Mouse (Mus musculus) midbrain, postnatal 0 days (tissue): ENCODE results near the gene Galnt18. TPM values are rescaled to one million over a fixed set of nuclear protein-coding genes. Genes with fewer than 3 reads are reported as not detected.

Source experiments
- ATAC-seq: fragments of 200-750 bp; cut with Nextera tagmentation; 2 replicates; pipeline ENCODE4 v1.8.0; 2017; ENCODE audit warnings: moderate number of reproducible peaks, mild to moderate bottlenecking, moderate TSS enrichment, moderate library complexity; ENCODE audit not compliant: low FRiP score
- DNase-seq: peaks from one replicate; pipeline ENCODE4 v3.0.0-alpha.2; 2015; ENCODE audit warnings: low spot score
- H3K27ac ChIP-seq: fragments of 300-500 bp; sonication (generic); 2 replicates; pipeline ENCODE4 v1.5.1; 2014; ENCODE audit warnings: low read depth, mild to moderate bottlenecking, low read length, mixed read lengths
- H3K27me3 ChIP-seq: fragments of 300-500 bp; sonication (generic); 2 replicates; pipeline ENCODE4 v1.6.1; 2014; ENCODE audit warnings: low read length, control low read depth, mixed read lengths; ENCODE audit not compliant: insufficient read depth
- H3K36me3 ChIP-seq: fragments of 300-500 bp; sonication (generic); 2 replicates; pipeline ENCODE4 v1.6.1; 2014; ENCODE audit warnings: low read length, control low read depth, mixed read lengths; ENCODE audit not compliant: insufficient read depth
- H3K4me1 ChIP-seq: fragments of 300-500 bp; sonication (generic); 2 replicates; pipeline ENCODE4 v1.6.1; 2014; ENCODE audit warnings: mild to moderate bottlenecking, control low read depth, antibody characterized with exemption, low read length, mixed read lengths; ENCODE audit not compliant: insufficient read depth
- H3K4me2 ChIP-seq: fragments of 300-500 bp; sonication (generic); 2 replicates; pipeline ENCODE4 v1.6.1; 2014; ENCODE audit warnings: low read depth, mild to moderate bottlenecking, low read length, mixed read lengths; ENCODE audit not compliant: poor library complexity, severe bottlenecking
- H3K4me3 ChIP-seq: fragments of 300-500 bp; sonication (generic); 2 replicates; pipeline ENCODE4 v1.5.1; 2014; ENCODE audit warnings: low read depth, mild to moderate bottlenecking, low read length, moderate library complexity
- H3K9ac ChIP-seq: fragments of 300-500 bp; sonication (generic); replicated peaks from 2 replicates; pipeline ENCODE4 v1.6.1; 2014; ENCODE audit warnings: mild to moderate bottlenecking, low read length, moderate library complexity, mixed read lengths; ENCODE audit not compliant: poor library complexity, severe bottlenecking
- H3K9me3 ChIP-seq: fragments of 300-500 bp; sonication (generic); 2 replicates; pipeline ENCODE4 v1.6.1; 2016; ENCODE audit warnings: low read length, control low read depth
- CTCF ChIP-seq: IDR thresholded peaks from 2 replicates; pipeline ENCODE4 v1.5.1; 2016; ENCODE audit warnings: antibody characterized with exemption, mild to moderate bottlenecking
- WGBS: fragments of 180-500 bp; shearing (Covaris S2); extraction: QIAGEN DNeasy Blood & Tissue Kit; methylation state at CpG from one replicate; pipeline ENCODE4 v1.1.7; 2014; 5-methylcytosine and 5-hydroxymethylcytosine counted together
- polyA plus RNA-seq: library from polyadenylated mRNA; unstranded; fragments of >200 nt; fragmentation: Nextera tagmentation; extraction: Ambion mirVana; gene quantifications from 2 replicates; pipeline ENCODE4 v1.2.1, GENCODE M21; 2015
- total RNA-seq: library from RNA; depleted of rRNA; stranded (reverse); fragments of >200 nt; gene quantifications from 2 replicates; pipeline ENCODE4 v1.2.3, GENCODE M21; 2014

Galnt18 gene
- total and polyA plus RNA-seq, 2 experiments from 2014 or later, result 18.9 to 25.0 TPM

- H3K4me2 ChIP-seq, result no peak overlapping the region
- no peaks in the 10 kb centered on the region for H3K9me3 ChIP-seq
- no peaks in the 10 kb centered on the region for H3K4me1 ChIP-seq
- no peak overlapping the region for H3K4me3 ChIP-seq
- no peak for DNase-seq
- ATAC-seq, result no peak
- H3K27me3 ChIP-seq, result no peaks in the 10 kb centered on the region
- H3K9ac ChIP-seq, result no peak overlapping the region
- no peak overlapping the region for H3K27ac ChIP-seq
- 87% methylated on average over 6 of the region's 6 CpGs for WGBS
- H3K36me3 ChIP-seq, result no peaks in the 10 kb centered on the region
- no peak for TF ChIP-seq CTCF
Measured at GRCm38 (mm10) chr7:111740091-111740490, 39.7 kb downstream of the Galnt18 start.

DNA sequence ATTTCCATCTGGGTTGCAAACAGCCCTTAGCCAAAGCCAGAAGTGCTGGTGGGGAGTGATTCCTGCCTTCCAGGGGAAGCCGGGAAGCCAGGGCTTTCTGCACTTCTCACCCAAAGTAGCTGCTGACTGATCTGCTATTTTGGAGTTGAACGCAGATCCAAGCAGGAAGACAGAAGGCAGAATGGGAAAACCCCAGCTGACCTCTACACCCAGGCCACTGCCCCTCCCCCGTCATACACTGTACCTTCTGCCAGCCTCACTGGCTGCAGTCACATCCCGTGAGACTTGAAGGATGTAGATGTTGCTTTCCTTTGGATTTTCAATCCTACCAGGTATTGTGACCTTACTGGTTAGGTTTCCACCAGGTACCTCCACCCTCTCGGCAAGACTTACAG is 40.4 kb downstream of the Galnt18 start:
- H3K4me1 ChIP-seq, result no peaks in the 10 kb centered on the region
- no peak for ATAC-seq
- H3K27ac ChIP-seq, result no peak overlapping the region
- no peaks in the 10 kb centered on the region for H3K27me3 ChIP-seq
- 84% methylated on average over 5 of the region's 5 CpGs for whole genome bisulfite sequencing
- H3K4me2 ChIP-seq, result no peak overlapping the region
- TF ChIP-seq CTCF, result no peak
- no peak overlapping the region for H3K9ac ChIP-seq
- H3K4me3 ChIP-seq, result no peak overlapping the region
- no peaks in the 10 kb centered on the region for H3K9me3 ChIP-seq
- DNase-seq, result no peak
- H3K36me3 ChIP-seq, result no peaks in the 10 kb centered on the region

DNA sequence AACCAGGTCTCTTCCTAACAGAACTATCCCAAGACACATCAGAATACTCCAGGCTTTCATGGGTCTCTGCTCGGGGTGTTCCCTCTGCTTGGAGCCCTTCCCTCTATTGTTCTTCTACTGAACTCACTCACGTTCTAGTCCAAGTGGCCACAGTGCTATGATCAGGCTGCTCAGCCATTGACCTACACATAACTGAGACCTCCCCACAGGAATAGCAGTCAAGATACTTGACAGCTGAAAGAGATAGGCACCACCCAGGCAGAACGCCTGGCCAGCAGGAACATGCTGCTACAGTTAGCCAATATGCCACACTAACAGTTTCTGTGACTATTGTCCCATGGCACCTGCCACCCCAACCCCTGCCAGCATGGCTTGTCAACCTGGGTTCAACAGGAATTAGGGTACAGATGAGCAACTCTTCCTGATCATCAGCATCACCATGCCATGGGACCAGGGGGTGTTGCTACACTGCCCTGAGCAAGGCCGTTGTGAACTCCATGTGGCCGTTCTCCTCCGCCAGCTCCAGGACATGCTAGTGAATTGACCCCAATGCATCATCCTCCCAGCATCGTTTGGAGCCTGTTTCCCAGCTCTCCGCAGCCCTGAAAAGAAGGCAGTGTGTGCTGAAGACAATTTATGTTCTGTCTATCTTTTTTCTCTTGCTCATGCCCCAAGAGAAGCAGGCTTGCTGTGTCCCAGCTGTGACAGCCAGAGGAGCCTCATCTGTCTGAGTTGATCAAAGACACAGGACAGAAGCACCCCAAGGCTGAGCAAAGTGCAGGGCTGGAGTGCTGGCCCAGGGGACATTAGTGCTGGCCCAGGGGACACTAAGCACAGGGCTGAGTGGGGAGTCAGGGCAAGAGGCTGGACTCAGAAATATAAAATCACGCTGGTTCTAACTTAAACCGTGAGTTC is 41.1 kb downstream of the Galnt18 start:
- 70% methylated on average over 10 of the region's 10 CpGs for WGBS
- Histone ChIP-seq H3K27me3 (no peaks in the 10 kb centered on the region), H3K4me1 (no peaks in the 10 kb centered on the region), H3K9me3 (no peaks in the 10 kb centered on the region), H3K4me3 (no peak overlapping the region), H3K27ac (no peak overlapping the region), H3K4me2 (no peak overlapping the region), H3K36me3 (no peaks in the 10 kb centered on the region), H3K9ac (no peak overlapping the region)
- ATAC-seq (no peak), DNase-seq (no peak)
- TF ChIP-seq CTCF, result no peak

DNA sequence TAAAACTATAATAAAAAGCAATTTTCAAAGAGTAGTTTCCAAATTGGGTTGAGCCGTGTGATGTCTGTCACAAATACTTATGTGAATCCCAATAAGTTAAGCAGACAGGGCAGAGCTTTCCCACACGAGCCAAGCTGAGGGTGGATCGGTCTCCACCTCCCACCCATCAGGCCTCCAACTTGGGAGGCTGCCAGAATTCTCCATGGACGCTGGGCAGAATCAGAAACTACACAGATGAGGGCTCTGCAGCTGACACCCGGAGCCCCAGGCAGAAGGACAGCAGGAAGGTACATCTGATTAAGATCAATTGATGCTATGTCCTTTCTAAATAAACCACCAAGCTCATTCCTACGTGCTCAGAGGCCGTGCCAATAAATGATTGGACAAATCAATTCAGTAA is 42.4 kb downstream of the Galnt18 start:
- no peak overlapping the region for H3K4me2 ChIP-seq
- H3K9me3 ChIP-seq, result no peaks in the 10 kb centered on the region
- no peak for ATAC-seq
- 58% methylated on average over 7 of the region's 7 CpGs for WGBS
- H3K4me3 ChIP-seq, result no peak overlapping the region
- no peaks in the 10 kb centered on the region for H3K36me3 ChIP-seq
- H3K4me1 ChIP-seq, result no peaks in the 10 kb centered on the region
- DNase-seq, result no peak
- H3K27me3 ChIP-seq, result no peaks in the 10 kb centered on the region
- no peak for TF ChIP-seq CTCF
- no peak overlapping the region for H3K27ac ChIP-seq
- H3K9ac ChIP-seq, result no peak overlapping the region

- Histone ChIP-seq H3K27me3 (no peaks in the 10 kb centered on the region), H3K4me3 (no peak overlapping the region), H3K4me1 (no peaks in the 10 kb centered on the region), H3K9me3 (no peaks in the 10 kb centered on the region), H3K27ac (peak overlapping the region; percentile 26; the same call in 1 of the 2 replicates), H3K4me2 (no peak overlapping the region), H3K36me3 (no peaks in the 10 kb centered on the region), H3K9ac (no peak overlapping the region)
- DNase-seq (peak; percentile 34), ATAC-seq (no peak)
- TF ChIP-seq CTCF, result no peak
- 75% methylated on average over 3 of the region's 3 CpGs for WGBS
Measured at GRCm38 (mm10) chr7:111736365-111736764, 43.4 kb downstream of the Galnt18 start.
